Mouse (Mus musculus) cerebellum, postnatal 10 days (tissue): ENCODE data around the gene Ocel1.

Source experiments
- DNase-seq, 2 experiments: peaks; one replicate each; pipeline ENCODE4 v3.0.0; 2021; ENCODE audit warnings: mixed read lengths in 2 of 2

Ocel1 gene

DNA sequence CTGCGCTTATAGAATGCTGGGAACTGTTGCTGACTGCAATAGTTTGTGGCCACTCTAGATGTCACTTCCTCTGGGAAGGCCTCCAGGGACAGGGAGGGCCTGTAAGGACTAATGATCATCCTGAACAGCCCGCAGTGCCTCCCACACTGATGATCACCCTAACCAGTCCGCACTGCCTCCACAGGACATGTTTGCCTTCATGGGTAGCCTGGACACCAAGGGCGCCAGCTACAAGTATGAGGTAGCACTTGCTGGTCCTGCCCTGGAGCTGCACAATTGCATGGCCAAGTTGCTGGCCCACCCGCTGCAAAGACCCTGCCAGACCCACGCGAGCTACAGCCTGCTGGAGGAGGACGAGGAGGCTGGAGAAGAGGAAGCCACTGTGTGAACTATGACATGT is 32.9 kb downstream of the Ocel1 start:
- DNase-seq: no peak

DNA sequence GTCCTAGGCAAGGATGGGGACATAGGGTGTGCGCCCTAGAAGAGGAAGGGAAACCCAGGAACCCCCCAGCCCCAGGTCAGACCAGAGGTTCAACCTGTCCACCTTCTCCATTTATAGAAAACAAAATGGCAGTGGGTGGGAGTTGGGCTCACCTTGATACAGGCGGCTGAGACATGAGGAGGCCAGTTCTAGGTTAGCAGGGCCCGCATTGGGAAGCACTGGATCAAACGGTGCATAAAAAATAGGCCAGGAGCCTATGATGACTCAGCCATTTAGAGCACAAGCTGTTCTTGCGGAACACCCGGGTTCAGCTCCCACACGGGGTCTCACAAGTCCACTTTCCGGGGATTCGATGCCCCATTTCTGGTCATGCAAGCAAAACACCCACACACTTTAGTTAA is 33.9 kb downstream of the Ocel1 start:
- DNase-seq: no peak

DNA sequence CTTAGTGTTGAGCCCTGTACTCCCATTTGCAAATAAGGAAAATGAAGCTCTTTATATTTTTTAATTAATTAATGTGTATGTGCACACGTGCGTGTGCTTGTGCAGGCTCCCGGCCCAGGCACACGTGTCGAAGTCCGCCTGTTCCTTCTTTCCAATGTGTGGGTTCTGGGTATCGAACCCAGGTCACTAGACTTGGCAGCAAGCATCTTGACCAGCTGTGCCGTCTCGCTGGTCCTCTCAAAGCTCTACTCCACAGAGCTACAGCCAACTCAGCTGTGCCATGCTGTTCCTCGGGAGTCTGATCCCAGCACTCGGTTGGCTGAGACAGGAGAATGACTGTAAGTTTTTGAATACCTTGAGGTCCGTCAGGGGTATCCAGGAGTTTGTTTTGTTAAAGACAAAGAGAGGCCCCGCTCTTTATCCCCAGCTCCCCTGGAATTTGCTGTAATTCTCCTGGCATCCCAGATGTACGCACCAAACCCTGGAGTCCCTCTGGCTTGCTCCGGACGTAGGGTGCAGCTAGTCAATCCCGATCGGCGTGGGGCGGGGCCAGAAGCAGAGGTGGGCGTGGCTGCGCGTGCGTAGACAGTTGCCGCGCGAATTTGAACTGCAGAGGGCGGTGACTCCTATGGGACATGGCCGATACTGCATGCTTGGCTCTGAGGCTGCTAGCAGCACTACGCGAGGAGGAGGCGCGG is 34.5 kb downstream of the Ocel1 start, which contains the start of gene Ankle1:
Gene Ankle1, plus strand, starts transcription at position 610 of the 698 bp plus-strand sequence.
- DNase-seq: peak; percentile 97 to 98

DNA sequence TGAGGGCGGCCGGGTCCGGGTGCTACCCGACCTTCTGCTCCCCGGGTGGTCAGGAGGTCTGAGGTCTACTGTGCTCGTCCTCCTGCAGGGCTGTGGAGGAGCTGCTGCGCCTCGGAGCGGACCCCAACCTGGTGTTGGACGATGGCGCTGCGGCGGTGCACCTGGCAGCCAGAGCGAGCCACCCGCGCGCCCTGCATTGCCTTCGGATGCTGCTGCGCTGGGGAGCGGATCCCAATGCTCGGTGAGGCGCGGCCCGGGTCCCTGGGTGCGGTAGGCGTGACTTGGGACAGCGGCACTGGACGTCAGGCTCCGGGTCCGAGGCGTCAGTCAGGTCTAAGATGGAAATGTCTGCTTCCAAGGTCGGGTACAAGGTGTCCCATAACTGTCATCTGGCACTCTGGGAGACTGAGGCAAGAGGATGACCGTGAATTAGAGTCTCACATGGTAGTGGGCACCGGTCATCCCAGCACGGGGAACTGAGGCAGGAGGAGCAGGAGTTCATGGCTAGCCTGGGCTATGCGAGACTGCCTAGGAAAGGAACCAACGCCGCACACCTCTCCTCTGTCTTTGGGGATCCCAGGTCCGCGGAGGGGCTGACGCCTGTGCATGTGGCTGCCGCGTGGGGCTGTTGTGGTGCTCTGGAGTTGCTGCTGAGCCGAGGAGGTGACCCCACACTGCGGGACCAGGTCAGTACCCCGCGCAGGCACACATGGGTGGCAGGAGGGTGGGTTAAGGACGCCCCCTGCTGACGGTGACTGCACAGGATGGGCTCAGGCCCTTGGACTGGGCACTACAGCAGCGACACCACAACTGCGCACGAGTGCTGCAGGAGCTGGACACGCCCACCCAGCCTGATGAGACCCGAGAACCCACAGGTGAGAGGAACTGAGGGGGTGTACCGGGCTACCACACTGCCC is 35.3 kb downstream of the Ocel1 start:
- peak; percentile 72 to 78 for DNase-seq

DNA sequence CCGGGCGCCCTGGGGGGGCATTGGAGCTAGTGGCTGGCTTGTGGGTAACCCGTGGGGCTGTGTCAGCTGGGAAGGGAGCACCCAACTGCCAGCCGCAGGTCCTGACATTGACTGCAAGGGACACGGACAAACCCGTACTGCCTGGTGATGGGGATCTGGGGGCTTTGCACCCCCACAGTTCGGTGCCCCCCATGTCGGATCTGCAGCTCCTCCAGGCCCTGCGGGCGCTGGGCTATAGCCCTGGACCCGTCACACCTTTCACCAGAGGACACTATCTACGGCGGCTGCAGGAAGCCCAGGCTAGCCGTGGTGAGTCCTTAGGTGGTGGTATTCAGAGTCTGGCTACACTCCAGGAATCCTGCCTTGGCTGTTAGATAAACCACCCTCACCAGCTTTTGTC is 36.3 kb downstream of the Ocel1 start:
- DNase-seq: no peak

DNA sequence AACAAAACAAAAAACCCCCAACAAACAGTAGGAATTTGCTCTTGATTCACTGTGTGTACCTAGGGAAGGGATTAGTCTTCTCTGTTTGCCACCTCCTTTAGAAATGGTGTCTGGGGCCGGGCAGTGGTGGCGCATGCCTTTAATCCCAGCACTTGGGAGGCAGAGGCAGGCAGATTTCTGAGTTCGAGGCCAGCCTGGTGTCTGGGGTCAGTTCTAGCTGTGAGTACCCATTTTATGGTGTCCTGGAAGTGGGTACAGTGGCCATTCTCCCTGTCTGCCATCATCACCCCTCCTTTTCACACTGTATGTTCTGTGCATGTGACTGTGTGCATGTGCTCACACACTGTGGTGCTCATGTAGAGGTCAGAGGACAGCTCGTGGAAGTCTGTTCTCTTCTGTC is 37.1 kb downstream of the Ocel1 start:
- no peak for DNase-seq

DNA sequence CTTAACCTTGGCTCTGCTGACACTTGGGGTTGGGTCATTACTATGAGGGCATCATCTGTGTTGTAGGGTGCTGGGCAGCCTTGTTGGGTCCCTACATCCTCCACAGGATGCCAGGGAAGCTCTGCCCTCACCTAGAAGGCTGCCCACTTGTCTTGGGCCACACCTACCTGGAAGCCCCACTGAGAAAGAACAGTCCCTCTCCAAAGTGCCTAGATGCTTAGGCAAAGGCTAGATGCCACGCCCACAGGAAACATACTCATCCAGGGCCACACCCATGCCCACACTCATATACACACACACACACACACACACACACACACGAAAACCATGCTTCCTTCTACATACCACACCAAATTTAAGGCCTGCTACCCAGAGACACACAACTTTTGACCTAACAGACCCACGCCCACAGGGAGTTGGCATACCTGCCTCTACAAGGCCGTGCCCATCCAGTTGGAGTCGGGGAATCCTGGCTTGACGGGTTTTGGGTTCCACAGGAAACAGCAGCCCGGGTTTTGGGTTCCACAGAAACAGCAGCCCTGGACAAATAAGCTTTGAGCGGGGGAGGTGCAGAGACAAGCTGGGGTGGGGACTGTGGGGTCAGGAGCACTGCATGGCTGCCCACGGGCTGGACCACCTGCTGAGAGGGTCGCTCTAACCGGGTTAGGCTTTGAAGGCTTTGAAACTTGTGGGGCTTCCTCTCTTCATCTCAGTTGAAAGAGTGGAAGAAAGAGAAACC is 40.6 kb downstream of the Ocel1 start:
- DNase-seq: no peak

DNA sequence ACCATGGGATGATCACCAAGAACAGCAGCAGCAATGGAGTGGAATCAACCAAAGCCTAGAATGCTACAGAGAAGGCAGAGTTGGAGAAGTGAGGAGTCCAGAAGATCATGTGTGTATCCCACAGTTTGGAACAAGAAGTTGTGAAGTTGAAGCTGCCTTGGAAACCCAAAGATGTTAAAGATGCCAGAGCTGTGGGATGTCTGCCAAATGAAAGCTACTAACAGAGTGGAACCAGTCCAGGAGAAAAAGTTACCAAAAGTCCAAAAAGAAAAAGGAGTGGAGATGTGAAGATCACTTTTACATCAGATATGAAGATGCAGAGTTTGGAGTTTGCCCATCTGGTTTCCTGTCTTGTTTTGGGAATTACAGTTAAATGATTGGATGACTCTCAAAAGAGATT is 51.0 kb downstream of the Ocel1 start:
- DNase-seq: no peak
